Mouse (Mus musculus) olfactory bulb, adult 2 months (tissue): Measurements from ENCODE around the gene A430078G23Rik. TPM values are rescaled to one million over a fixed set of nuclear protein-coding genes. Genes with fewer than 3 reads are reported as not detected.

Source experiments
- H3K27ac ChIP-seq: fragments of 200-500 bp; 2 replicates; pipeline ENCODE4 v1.5.1; 2012; ENCODE audit warnings: low read depth, low read length; ENCODE audit not compliant: insufficient read depth
- H3K4me1 ChIP-seq: fragments of 200-500 bp; 2 replicates; pipeline ENCODE4 v1.6.1; 2012; ENCODE audit warnings: low read length; ENCODE audit not compliant: control insufficient read depth, insufficient read depth
- H3K4me3 ChIP-seq: fragments of 200-500 bp; 2 replicates; pipeline ENCODE4 v1.5.1; 2012; ENCODE audit warnings: mild to moderate bottlenecking, low read depth, low read length, moderate library complexity; ENCODE audit not compliant: insufficient read depth
- CTCF ChIP-seq: fragments of 200-500 bp; IDR thresholded peaks from 2 replicates; pipeline ENCODE4 v1.5.1; 2012; ENCODE audit warnings: low read depth, mild to moderate bottlenecking, low read length, moderate library complexity; ENCODE audit not compliant: insufficient read depth
- POLR2A ChIP-seq: fragments of 200-500 bp; IDR thresholded peaks from 2 replicates; pipeline ENCODE4 v1.6.1; 2012; ENCODE audit warnings: mild to moderate bottlenecking, low read depth, low read length, moderate library complexity; ENCODE audit not compliant: insufficient read depth
- WGBS: fragments of 180-500 bp; shearing (Covaris S2); methylation state at CpG from one replicate; pipeline ENCODE4 v1.1.7; 2018; 5-methylcytosine and 5-hydroxymethylcytosine counted together
- polyA plus RNA-seq: library from polyadenylated mRNA; stranded (reverse); fragments of >200 nt; gene quantifications from 2 replicates; pipeline ENCODE4 v1.2.4, GENCODE M21; 2012; ENCODE audit warnings: low replicate concordance; ENCODE audit not compliant: missing spikeins, insufficient read depth, insufficient read length

Gene A430078G23Rik
- polyA plus RNA-seq, 1 experiment = not detected

- Histone ChIP-seq H3K4me3 (no peak overlapping the region), H3K27ac (no peak overlapping the region), H3K4me1 (peaks cover 5% of the 10 kb centered on the region; the same call in 1 of the 2 replicates)
- TF ChIP-seq CTCF (no peak), POLR2A (no peak)
- WGBS = 83% methylated on average over 3 of the region's 3 CpGs
Observed at GRCm38 (mm10) chr8:3431113-3431512, 77.9 kb downstream of the A430078G23Rik start.

DNA sequence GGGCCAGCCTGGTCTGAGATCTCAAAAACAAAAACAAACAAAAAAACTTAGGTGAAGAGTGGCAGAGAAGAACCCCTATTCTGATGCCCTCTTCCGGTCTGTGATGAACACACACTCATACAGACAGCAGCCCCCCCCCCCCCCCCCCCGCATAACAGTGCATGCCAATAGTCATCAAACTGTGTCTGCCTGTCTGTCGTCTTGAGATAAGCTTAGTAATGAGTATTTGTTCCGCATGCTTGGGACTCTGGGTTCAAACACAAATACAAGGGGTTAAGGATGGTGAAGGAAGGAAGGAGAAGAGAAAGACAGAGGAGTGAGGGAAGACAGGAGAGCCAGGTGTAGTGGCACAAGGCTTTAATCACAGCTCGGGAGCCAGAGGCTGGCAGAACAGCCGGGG lies 83.3 kb downstream of the A430078G23Rik start:
- TF ChIP-seq POLR2A (no peak), CTCF (no peak)
- Histone ChIP-seq H3K4me1 (no peaks in the 10 kb centered on the region), H3K27ac (no peak overlapping the region), H3K4me3 (no peak overlapping the region)
- WGBS = 86% methylated on average over 6 of the region's 6 CpGs

GRCm38 (mm10) chr8:3439510-3439909 lies 86.3 kb downstream of the A430078G23Rik start:
- 79% methylated on average over 12 of the region's 12 CpGs for WGBS
- Histone ChIP-seq H3K4me1 (no peaks in the 10 kb centered on the region), H3K4me3 (no peak overlapping the region), H3K27ac (no peak overlapping the region)
- peak; percentile 38; the same call in 1 of the 2 replicates for TF ChIP-seq CTCF
- no peak for TF ChIP-seq POLR2A

Other genes starting within 250 kb of the A430078G23Rik start
- gene Insr, start 73.8 kb upstream of the A430078G23Rik start, polyA plus RNA-seq = 62.6 and 277 TPM in 2 replicates
- gene Arhgef18, start 39.6 kb downstream of the A430078G23Rik start, polyA plus RNA-seq = not detected in 2 replicates
- gene Pex11g, start 114.3 kb downstream of the A430078G23Rik start, polyA plus RNA-seq = not detected in 2 replicates
- not detected in 2 replicates for gene Tex45, start 117.4 kb downstream of the A430078G23Rik start, polyA plus RNA-seq
- gene Zfp358, start 139.7 kb downstream of the A430078G23Rik start, polyA plus RNA-seq = not detected in 2 replicates
- gene Mcoln1, start 147.0 kb downstream of the A430078G23Rik start, polyA plus RNA-seq = 296 TPM in 1 of 2 replicates, not detected in the other
- gene Pnpla6, start 162.0 kb downstream of the A430078G23Rik start, polyA plus RNA-seq = not detected in 2 replicates
- gene C330021F23Rik, start 214.6 kb downstream of the A430078G23Rik start, polyA plus RNA-seq = not detected in 2 replicates
- gene Camsap3, start 233.9 kb downstream of the A430078G23Rik start, polyA plus RNA-seq = not detected in 2 replicates